18 mouse cellular contexts compared by ENCODE assay signal in the genomic region with DNA sequence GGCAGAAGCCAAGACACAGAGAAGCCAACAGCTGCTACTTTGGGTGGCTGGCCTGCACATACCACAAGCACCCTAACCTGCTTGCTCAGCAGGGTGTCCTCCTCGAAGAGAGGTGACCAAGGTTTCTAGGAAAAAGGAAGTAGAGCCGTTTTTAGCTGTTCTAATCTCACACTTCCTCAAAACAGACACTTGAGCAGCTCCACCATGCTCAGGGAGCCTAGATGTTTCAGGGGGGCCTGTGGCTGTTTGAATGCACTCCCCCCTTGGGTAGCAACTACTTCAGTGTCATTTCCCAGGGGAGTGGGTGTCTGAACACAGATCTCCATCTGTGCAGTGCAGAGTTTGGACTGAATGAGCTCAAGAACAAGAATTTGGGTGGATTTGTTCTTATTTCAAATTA.
DNase-seq lines count a peak whose midpoint lies in the region; ATAC-seq lines count a peak whose summit lies in the region.
"Had no signal": no experiment of that assay in that cellular context is flagged by ENCODE, and none has a peak within 500 bp of the region (broad histone marks: within the 10 kb centered on the region; RNA-seq: fewer than 3 reads in every experiment).

No protein-coding gene starts in this region.

- no peak overlapping the region for H3K4me3 ChIP-seq in limb, embryonic 10.5 days
- H3K4me3 ChIP-seq in kidney, embryonic 14.5 days (ENCODE audit: low read length): no peak overlapping the region
- H3K4me3 ChIP-seq: embryonic facial prominence, embryonic 10.5 days; heart, embryonic 12.5 days; hindbrain, embryonic 13.5 days; limb, embryonic 13.5 days; neural tube, embryonic 15.5 days had no signal

- 67% methylated on average over 2 of the region's 2 CpGs for WGBS in limb, embryonic 10.5 days
- 68% methylated on average over 2 of the region's 2 CpGs for WGBS in kidney, embryonic 14.5 days

- peak; percentile 91 for ATAC-seq in megakaryocyte, adult 5-6 weeks (ENCODE audit: poor library complexity, severe bottlenecking)
- ATAC-seq in kidney, embryonic 14.5 days (ENCODE audit: low FRiP score, low TSS enrichment): no peak

- no peaks in the 10 kb centered on the region for H3K27me3 ChIP-seq in limb, embryonic 10.5 days (ENCODE audit: low read depth, poor library complexity, severe bottlenecking)
- no peaks in the 10 kb centered on the region for H3K27me3 ChIP-seq in kidney, embryonic 14.5 days (ENCODE audit: control insufficient read depth, insufficient read depth, low read length)
- H3K27me3 ChIP-seq: heart, embryonic 12.5 days; hindbrain, embryonic 13.5 days; limb, embryonic 13.5 days; neural tube, embryonic 15.5 days had no signal

- H3K4me2 ChIP-seq in kidney, embryonic 14.5 days (replicated peaks; ENCODE audit: low read depth, low read length): no peak overlapping the region
- H3K4me2 ChIP-seq: heart, embryonic 12.5 days; hindbrain, embryonic 13.5 days; limb, embryonic 13.5 days; lung, embryonic 14.5 days; neural tube, embryonic 15.5 days had no signal

- no peak overlapping the region for H3K9ac ChIP-seq in kidney, embryonic 14.5 days (ENCODE audit: low read depth, low read length)
- H3K9ac ChIP-seq: heart, embryonic 12.5 days; hindbrain, embryonic 13.5 days; limb, embryonic 13.5 days; lung, embryonic 14.5 days; neural tube, embryonic 15.5 days had no signal

- DNase-seq in heart, adult 11 months: peak; percentile 94
- DNase-seq in heart, adult 9 months (ENCODE audit: low spot score in 2 of 2): no peak
- DNase-seq in right cerebral cortex, adult 18-20 months: peak; percentile 78
- no peak for DNase-seq in right cerebral cortex, postnatal 4 days
- DNase-seq in telencephalon, adult 2 months (ENCODE audit: low read depth, low spot score): peak; percentile 88
- no peak for DNase-seq in limb, embryonic 10.5 days (ENCODE audit: low spot score)
- DNase-seq: cerebellum, adult 9-10 months; kidney, adult 11 months; kidney, postnatal 36 days; lung, embryonic 14.5 days; midbrain, embryonic 14.5 days had no signal

- H3K4me1 ChIP-seq in limb, embryonic 10.5 days: peaks cover 10% of the 10 kb centered on the region
- H3K4me1 ChIP-seq in kidney, embryonic 14.5 days (ENCODE audit: control insufficient read depth, insufficient read depth, low read length): no peaks in the 10 kb centered on the region
- H3K4me1 ChIP-seq: heart, embryonic 12.5 days had no signal

- no peaks in the 10 kb centered on the region for H3K9me3 ChIP-seq in limb, embryonic 10.5 days (replicated peaks)
- H3K9me3 ChIP-seq in kidney, embryonic 14.5 days (ENCODE audit: control insufficient read depth, low read length): no peaks in the 10 kb centered on the region
- H3K9me3 ChIP-seq: embryonic facial prominence, embryonic 10.5 days; heart, embryonic 12.5 days; hindbrain, embryonic 13.5 days; limb, embryonic 13.5 days; neural tube, embryonic 15.5 days had no signal

- H3K27ac ChIP-seq in limb, embryonic 10.5 days: no peak overlapping the region
- H3K27ac ChIP-seq in kidney, embryonic 14.5 days (ENCODE audit: low read depth, low read length): no peak overlapping the region
- H3K27ac ChIP-seq: embryonic facial prominence, embryonic 10.5 days; hindbrain, embryonic 13.5 days; limb, embryonic 13.5 days; neural tube, embryonic 15.5 days had no signal

- H3K36me3 ChIP-seq in limb, embryonic 10.5 days: no peaks in the 10 kb centered on the region
- no peaks in the 10 kb centered on the region for H3K36me3 ChIP-seq in kidney, embryonic 14.5 days (ENCODE audit: control insufficient read depth, insufficient read depth, low read length)
- H3K36me3 ChIP-seq: embryonic facial prominence, embryonic 10.5 days; heart, embryonic 12.5 days; hindbrain, embryonic 13.5 days; limb, embryonic 13.5 days; neural tube, embryonic 15.5 days had no signal

Comparison
In these comparisons a context has a peak if more than half of its experiments do, and no peak if none do; other contexts are left out.
1. DNase-seq: peak in heart, adult 11 months (single experiment), right cerebral cortex, adult 18-20 months (single experiment) and telencephalon, adult 2 months (single experiment); none in heart, adult 9 months (0 of 2), right cerebral cortex, postnatal 4 days (single experiment) and limb, embryonic 10.5 days (single experiment).